Mouse (Mus musculus) thymus, adult 2 months (tissue): ENCODE measurements around the gene Gm30191.

Experiments used
- CTCF ChIP-seq: fragments of 200-500 bp; IDR thresholded peaks from 2 replicates; pipeline ENCODE4 v1.5.1; 2012; ENCODE audit warnings: mild to moderate bottlenecking, control low read depth, low read length, moderate library complexity, borderline replicate concordance; ENCODE audit not compliant: control insufficient read depth, poor library complexity, insufficient read depth; ENCODE audit errors: extremely low read depth
- POLR2A ChIP-seq: fragments of 200-500 bp; IDR thresholded peaks from 2 replicates; pipeline ENCODE4 v1.6.1; 2012; ENCODE audit warnings: mild to moderate bottlenecking, low read length, control low read depth, moderate library complexity; ENCODE audit not compliant: control insufficient read depth, poor library complexity, insufficient read depth; ENCODE audit errors: extremely low read depth

- TF ChIP-seq CTCF (no peak), POLR2A (no peak)
These were observed 39.8 kb downstream of the Gm30191 start for GRCm38 (mm10) chr4:134286226-134287167.
